8 mouse cellular contexts compared by ENCODE assay signal in genomic region chr10:78487431-78488086, GRCm38 (mm10). TPM values are rescaled to one million over a fixed set of nuclear protein-coding genes. Genes with fewer than 3 reads are reported as not detected.
A peak's percentile ranks its signal among the peaks of the same experiment; 100 is the strongest.
DNase-seq lines count a peak whose midpoint lies in the region; ATAC-seq lines count a peak whose summit lies in the region.

No protein-coding gene starts in this region.

- no peak overlapping the region for H3K9ac ChIP-seq in hindbrain, embryonic 13.5 days

- no peaks in the 10 kb centered on the region for H3K36me3 ChIP-seq in hindbrain, embryonic 13.5 days

- no peaks in the 10 kb centered on the region; the same call in 1 of the 2 replicates for H3K4me1 ChIP-seq in hindbrain, embryonic 13.5 days (replicated peaks)

- H3K27ac ChIP-seq in hindbrain, embryonic 13.5 days = no peak overlapping the region

- H3K9me3 ChIP-seq in hindbrain, embryonic 13.5 days = no peaks in the 10 kb centered on the region

- DNase-seq in Muller cell, postnatal 12 days (ENCODE audit: inconsistent ontology term) = peak; percentile 69
- peak; percentile 72 for DNase-seq in cerebellum, adult 9-11 months
- DNase-seq in frontal cortex, postnatal 25 days (ENCODE audit: low spot score in 2 of 2) = peak; percentile 51 to 79
- peak; percentile 75 to 81 for DNase-seq in layer of hippocampus, postnatal 14 days (ENCODE audit: low spot score in 2 of 2)
- DNase-seq in lung, postnatal 10 days = peak; percentile 86
- DNase-seq in retina, embryonic 14.5 days (ENCODE audit: low spot score) = peak; percentile 92
- peak; percentile 94 for DNase-seq in thymus, postnatal 4 days

- H3K4me3 ChIP-seq in hindbrain, embryonic 13.5 days = peak overlapping the region; percentile 19; the same call in 1 of the 2 replicates

- peaks cover 27% of the 10 kb centered on the region for H3K27me3 ChIP-seq in hindbrain, embryonic 13.5 days

- WGBS in hindbrain, embryonic 13.5 days = 12% methylated on average over 26 of the region's 26 CpGs

- peak; percentile 55 for ATAC-seq in hindbrain, embryonic 13.5 days (ENCODE audit: low FRiP score)

- peak overlapping the region; percentile 45 for H3K4me2 ChIP-seq in hindbrain, embryonic 13.5 days

RNA-seq across cellular contexts. Expression of gene Pdxk, which starts 22.8 kb away (rescaled TPM):
- 19.2 and 20.1 TPM in 2 replicates for polyA plus RNA-seq in hindbrain, embryonic 13.5 days (2015; fragmentation: Nextera tagmentation; extraction: Ambion mirVana)
- 10 to 100 TPM; 71.0 to 73.2 TPM for total RNA-seq in layer of hippocampus, postnatal 14 days (2021)

RNA-seq across cellular contexts. Expression of gene Olfr1358, which starts 29.7 kb away (rescaled TPM):
- polyA plus RNA-seq in hindbrain, embryonic 13.5 days (2015; fragmentation: Nextera tagmentation; extraction: Ambion mirVana) = not detected in 2 replicates
- total RNA-seq in layer of hippocampus, postnatal 14 days (2021) = not detected
